Mouse (Mus musculus) neural tube, embryonic 10.5 days (tissue): Measurements from ENCODE around the gene Dppa3.
"Not testable (repeated sequence)": the region's sequence is repeated elsewhere in the genome, so short reads cannot be mapped to it uniquely, and the experiment has no call there.

Experiments used
- DNase-seq: peaks from one replicate; pipeline ENCODE4 v3.0.0-alpha.2; 2017; ENCODE audit warnings: low spot score; ENCODE audit errors: extremely low spot score

The Dppa3 gene

GRCm38 (mm10) chr6:122609771-122610170 lies 16.4 kb upstream of the Dppa3 start, which contains the start of gene Gdf3:
Gdf3 (minus strand) TSS chr6:122610087.
- DNase-seq: no peak

- DNase-seq: no peak
These were observed 13.8 kb upstream of the Dppa3 start for GRCm38 (mm10) chr6:122612426-122612825.

GRCm38 (mm10) chr6:122614047-122614446 lies 12.2 kb upstream of the Dppa3 start:
- DNase-seq: no peak

- no peak for DNase-seq
These were observed 10.2 kb upstream of the Dppa3 start for GRCm38 (mm10) chr6:122616022-122616421.

- DNase-seq: no peak
These were observed 5.1 kb upstream of the Dppa3 start for GRCm38 (mm10) chr6:122621066-122621465.

- no peak for DNase-seq
These were observed 1.7 kb upstream of the Dppa3 start for GRCm38 (mm10) chr6:122624480-122624879.

- no peak for DNase-seq
These were observed 1.1 kb upstream of the Dppa3 start for GRCm38 (mm10) chr6:122625156-122625555.

GRCm38 (mm10) chr6:122627469-122628108 lies 1.4 kb downstream of the Dppa3 start:
- no peak for DNase-seq

- DNase-seq: no peak
These were observed 7.2 kb downstream of the Dppa3 start for GRCm38 (mm10) chr6:122633411-122633810.

GRCm38 (mm10) chr6:122635315-122635714 lies 9.1 kb downstream of the Dppa3 start:
- no peak for DNase-seq

GRCm38 (mm10) chr6:122636666-122637065 lies 10.5 kb downstream of the Dppa3 start:
- DNase-seq: no peak

- DNase-seq: not testable (repeated sequence)
These were observed 11.4 kb downstream of the Dppa3 start for GRCm38 (mm10) chr6:122637566-122637965.

- DNase-seq: not testable (repeated sequence)
These were observed 18.0 kb downstream of the Dppa3 start for GRCm38 (mm10) chr6:122644196-122644595.

GRCm38 (mm10) chr6:122649903-122650302 lies 23.7 kb downstream of the Dppa3 start:
- no peak for DNase-seq

GRCm38 (mm10) chr6:122650398-122650980 lies 24.3 kb downstream of the Dppa3 start:
- no peak for DNase-seq

- DNase-seq: no peak
These were observed 28.1 kb downstream of the Dppa3 start for GRCm38 (mm10) chr6:122654301-122654700.

GRCm38 (mm10) chr6:122657630-122658029 lies 31.4 kb downstream of the Dppa3 start:
- no peak for DNase-seq

GRCm38 (mm10) chr6:122659567-122659966 lies 33.4 kb downstream of the Dppa3 start:
- DNase-seq: no peak

GRCm38 (mm10) chr6:122660601-122661379 lies 34.6 kb downstream of the Dppa3 start:
- peak; percentile 40 for DNase-seq

GRCm38 (mm10) chr6:122662551-122663264 lies 36.5 kb downstream of the Dppa3 start:
- DNase-seq: no peak

- no peak for DNase-seq
These were observed 37.5 kb downstream of the Dppa3 start for GRCm38 (mm10) chr6:122663596-122664206.
